Mouse (Mus musculus) liver, embryonic 11.5 days (tissue): Measurements from ENCODE around the gene Prss35. TPM values are rescaled to one million over a fixed set of nuclear protein-coding genes. Genes with fewer than 3 reads are reported as not detected.

ENCODE experiments used
- ATAC-seq: fragments of 200-750 bp; cut with Nextera tagmentation; replicated peaks from 2 replicates; pipeline ENCODE4 v1.8.0; 2017; ENCODE audit warnings: moderate number of reproducible peaks, mild to moderate bottlenecking, moderate TSS enrichment, moderate library complexity; ENCODE audit not compliant: low FRiP score
- DNase-seq: peaks from one replicate; pipeline ENCODE4 v3.0.0-alpha.2; 2017; ENCODE audit warnings: low spot score
- H3K27ac ChIP-seq: fragments of 300-500 bp; sonication (generic); 2 replicates; pipeline ENCODE4 v1.5.1; 2014; ENCODE audit warnings: mild to moderate bottlenecking, low read depth, low read length, control low read depth
- H3K27me3 ChIP-seq: fragments of 300-500 bp; sonication (generic); replicated peaks from 2 replicates; pipeline ENCODE4 v1.6.1; 2014; ENCODE audit warnings: low read length, mixed read lengths; ENCODE audit not compliant: control insufficient read depth, insufficient read depth
- H3K36me3 ChIP-seq: fragments of 300-500 bp; sonication (generic); 2 replicates; pipeline ENCODE4 v1.6.1; 2014; ENCODE audit warnings: mild to moderate bottlenecking, low read length, moderate library complexity, mixed read lengths; ENCODE audit not compliant: control insufficient read depth, insufficient read depth
- H3K4me1 ChIP-seq: fragments of 300-500 bp; sonication (generic); replicated peaks from 2 replicates; pipeline ENCODE4 v1.6.1; 2014; ENCODE audit warnings: low read length, mixed read lengths; ENCODE audit not compliant: control insufficient read depth, insufficient read depth
- H3K4me2 ChIP-seq: fragments of 300-500 bp; sonication (generic); 2 replicates; pipeline ENCODE4 v1.6.1; 2014; ENCODE audit warnings: mild to moderate bottlenecking, control low read depth, moderate library complexity
- H3K4me3 ChIP-seq: fragments of 300-500 bp; sonication (generic); 2 replicates; pipeline ENCODE4 v1.5.1; 2014; ENCODE audit warnings: low read depth, low read length, control low read depth
- H3K9ac ChIP-seq: fragments of 300-500 bp; sonication (generic); 2 replicates; pipeline ENCODE4 v1.6.1; 2014; ENCODE audit warnings: low read depth, low read length, control low read depth
- H3K9me3 ChIP-seq: fragments of 300-500 bp; sonication (generic); 2 replicates; pipeline ENCODE4 v1.6.1; 2016; ENCODE audit warnings: low read length, inconsistent platforms, mixed read lengths; ENCODE audit not compliant: control insufficient read depth
- WGBS: fragments of 180-500 bp; shearing (Covaris S2); extraction: QIAGEN DNeasy Blood & Tissue Kit; methylation state at CpG from one replicate; pipeline ENCODE4 v1.1.7; 2014; 5-methylcytosine and 5-hydroxymethylcytosine counted together
- polyA plus RNA-seq: library from polyadenylated mRNA; unstranded; fragments of >200 nt; fragmentation: Nextera tagmentation; extraction: Ambion mirVana; gene quantifications from 2 replicates; pipeline ENCODE4 v1.2.1, GENCODE M21; 2014

Gene Prss35
- polyA plus RNA-seq, 1 experiment from 2014 or later, result 3.7 TPM

- Histone ChIP-seq H3K27me3 (peaks cover 4% of the 10 kb centered on the region), H3K36me3 (no peaks in the 10 kb centered on the region), H3K4me1 (no peaks in the 10 kb centered on the region), H3K9me3 (no peaks in the 10 kb centered on the region), H3K4me3 (no peak overlapping the region), H3K4me2 (no peak overlapping the region), H3K9ac (no peak overlapping the region), H3K27ac (no peak overlapping the region)
- 97% methylated on average over 8 of the region's 8 CpGs for WGBS
- ATAC-seq (no peak), DNase-seq (no peak)
Measured at GRCm38 (mm10) chr9:86738801-86739200, 4.6 kb upstream of the Prss35 start.

GRCm38 (mm10) chr9:86739971-86740370, 3.5 kb upstream of the Prss35 start:
- ATAC-seq (no peak), DNase-seq (no peak)
- Histone ChIP-seq H3K27me3 (peaks cover 4% of the 10 kb centered on the region), H3K36me3 (no peaks in the 10 kb centered on the region), H3K9ac (no peak overlapping the region), H3K9me3 (no peaks in the 10 kb centered on the region), H3K4me2 (no peak overlapping the region), H3K4me1 (no peaks in the 10 kb centered on the region), H3K27ac (no peak overlapping the region), H3K4me3 (no peak overlapping the region)
- 32% methylated on average over 3 of the region's 3 CpGs for WGBS

DNA sequence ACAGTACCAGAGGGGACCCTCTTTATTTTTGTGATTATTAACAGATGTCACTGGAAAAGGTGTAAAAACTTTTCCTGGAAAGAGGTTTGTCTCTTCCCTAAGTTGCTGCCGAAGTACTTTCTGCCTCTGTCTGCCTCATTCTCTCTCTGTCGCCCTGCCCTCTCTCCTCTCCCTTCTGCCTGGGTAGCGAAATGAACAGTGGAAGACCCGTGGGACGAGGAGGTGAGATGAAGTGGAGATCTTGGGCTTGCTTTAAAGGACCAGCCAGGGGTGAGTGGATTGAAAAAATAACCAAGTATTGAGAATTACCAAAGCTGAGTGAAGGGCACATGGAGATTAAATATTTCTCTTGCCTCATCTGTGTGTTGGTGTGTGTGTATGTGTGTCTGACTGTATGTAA, 592 bp downstream of the Prss35 start:
- Histone ChIP-seq H3K4me3 (no peak overlapping the region), H3K4me2 (no peak overlapping the region), H3K9ac (no peak overlapping the region), H3K4me1 (no peaks in the 10 kb centered on the region), H3K27me3 (peaks cover 4% of the 10 kb centered on the region), H3K36me3 (no peaks in the 10 kb centered on the region), H3K9me3 (no peaks in the 10 kb centered on the region), H3K27ac (no peak overlapping the region)
- ATAC-seq (no peak), DNase-seq (no peak)
- WGBS, result 38% methylated on average over 5 of the region's 5 CpGs

DNA sequence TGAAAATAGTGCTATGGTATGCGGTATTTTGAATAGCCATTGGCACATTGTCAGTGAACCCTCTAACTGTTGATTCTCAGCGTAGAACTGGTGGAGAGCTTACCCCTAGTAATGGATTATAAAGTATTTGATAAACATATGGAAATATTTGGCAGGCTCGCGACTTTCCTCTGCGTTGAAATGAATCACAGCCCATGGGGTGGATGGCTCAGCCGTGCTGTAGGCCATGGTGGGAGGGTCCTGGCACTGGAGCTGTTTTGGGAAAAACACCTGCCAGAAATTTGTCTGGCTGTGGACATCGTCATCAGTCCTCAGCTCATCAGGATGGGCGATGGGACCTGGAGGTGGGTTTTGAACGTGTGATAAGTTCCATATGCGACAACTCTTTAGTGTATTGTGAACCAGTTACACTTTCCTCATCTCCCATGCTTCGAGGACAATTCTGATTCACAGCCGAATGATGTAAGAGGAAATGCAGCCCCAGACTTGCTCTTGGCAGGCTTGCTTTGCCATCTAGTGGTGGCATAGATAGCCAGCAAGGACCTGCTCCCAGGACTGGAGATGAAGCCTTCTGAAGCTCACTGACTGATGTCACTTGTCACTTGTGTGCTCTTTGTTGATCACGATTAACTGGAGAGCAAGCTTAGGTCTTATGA, 2.6 kb downstream of the Prss35 start:
- Histone ChIP-seq H3K4me1 (no peaks in the 10 kb centered on the region), H3K36me3 (no peaks in the 10 kb centered on the region), H3K9me3 (no peaks in the 10 kb centered on the region), H3K4me2 (no peak overlapping the region), H3K27me3 (peaks cover 4% of the 10 kb centered on the region), H3K27ac (no peak overlapping the region), H3K9ac (no peak overlapping the region), H3K4me3 (no peak overlapping the region)
- peak; percentile 57 for ATAC-seq
- WGBS, result 39% methylated on average over 13 of the region's 13 CpGs
- no peak for DNase-seq

DNA sequence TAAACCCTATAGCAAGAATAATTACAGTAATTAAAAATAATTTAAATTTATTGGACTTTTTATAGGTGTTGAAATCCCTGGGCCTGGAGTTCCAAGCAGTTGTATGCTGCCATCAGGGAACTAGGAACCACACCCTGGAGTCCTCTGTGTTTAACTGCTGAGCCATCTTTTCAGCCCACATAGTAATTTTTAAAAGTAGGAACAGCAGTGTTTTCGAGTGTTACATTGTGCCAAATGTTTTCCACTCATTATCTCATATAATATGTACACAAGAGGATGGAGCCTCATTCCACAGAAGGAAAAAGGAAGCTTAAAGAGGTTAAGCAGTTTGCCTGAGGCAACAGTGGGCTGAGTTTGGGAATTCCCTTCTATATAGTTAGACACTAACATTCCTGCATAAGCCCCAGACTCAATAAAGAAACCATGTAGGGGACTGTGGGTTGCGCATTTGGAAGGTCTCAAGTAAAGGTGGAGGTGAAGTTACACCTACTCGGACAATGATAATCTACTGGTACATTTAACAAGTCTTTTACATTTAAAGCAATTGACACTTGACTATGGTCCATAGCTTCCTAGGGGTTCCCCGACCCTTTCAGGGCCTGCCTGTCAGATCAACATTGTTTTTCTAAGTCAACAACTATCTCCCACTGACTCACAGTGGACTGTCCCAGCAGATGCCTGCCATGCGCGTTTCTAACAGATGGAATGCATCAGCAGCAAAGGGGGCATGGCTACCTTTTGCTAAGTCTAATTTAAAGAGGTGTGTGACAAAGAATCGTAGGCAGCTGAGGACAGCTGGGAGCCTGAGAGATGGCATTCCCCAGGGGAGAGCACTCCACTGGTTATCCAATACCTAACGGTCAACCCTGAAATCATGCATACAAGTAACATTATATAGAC, 19.3 kb downstream of the Prss35 start:
- H3K9me3 ChIP-seq, result no peaks in the 10 kb centered on the region
- no peaks in the 10 kb centered on the region for H3K36me3 ChIP-seq
- H3K27ac ChIP-seq, result no peak overlapping the region
- no peak overlapping the region for H3K4me3 ChIP-seq
- ATAC-seq (no peak), DNase-seq (no peak)
- H3K9ac ChIP-seq, result no peak overlapping the region
- H3K4me1 ChIP-seq, result no peaks in the 10 kb centered on the region
- no peak overlapping the region for H3K4me2 ChIP-seq
- no peaks in the 10 kb centered on the region for H3K27me3 ChIP-seq
- 57% methylated on average over 8 of the region's 8 CpGs for WGBS

GRCm38 (mm10) chr9:86764002-86764401, 20.6 kb downstream of the Prss35 start:
- no peak for DNase-seq
- Histone ChIP-seq H3K9me3 (no peaks in the 10 kb centered on the region), H3K27me3 (no peaks in the 10 kb centered on the region), H3K4me3 (no peak overlapping the region), H3K9ac (no peak overlapping the region), H3K4me1 (no peaks in the 10 kb centered on the region), H3K36me3 (no peaks in the 10 kb centered on the region), H3K4me2 (no peak overlapping the region), H3K27ac (no peak overlapping the region)
- WGBS, result 70% methylated on average over 2 of the region's 2 CpGs
- ATAC-seq, result no peak

DNA sequence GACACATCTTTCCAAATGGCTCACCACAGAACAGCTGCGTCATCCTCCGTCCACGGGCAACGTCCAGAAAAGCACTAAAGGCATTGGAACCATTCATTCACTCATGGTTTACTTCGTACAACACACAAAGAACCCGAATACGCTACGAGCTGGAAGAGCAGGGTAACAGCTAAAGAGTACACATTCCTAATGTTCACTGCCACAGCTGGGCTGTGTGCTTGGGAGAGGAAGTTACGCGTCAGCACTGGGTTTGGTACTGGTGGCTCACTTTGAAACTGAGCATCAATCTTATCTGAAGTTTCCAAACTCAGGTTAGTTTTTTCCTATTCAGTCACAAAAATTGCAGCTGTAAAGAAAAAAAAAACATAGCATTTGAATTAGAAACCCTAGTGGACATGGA, 23.5 kb downstream of the Prss35 start:
- DNase-seq, result no peak

DNA sequence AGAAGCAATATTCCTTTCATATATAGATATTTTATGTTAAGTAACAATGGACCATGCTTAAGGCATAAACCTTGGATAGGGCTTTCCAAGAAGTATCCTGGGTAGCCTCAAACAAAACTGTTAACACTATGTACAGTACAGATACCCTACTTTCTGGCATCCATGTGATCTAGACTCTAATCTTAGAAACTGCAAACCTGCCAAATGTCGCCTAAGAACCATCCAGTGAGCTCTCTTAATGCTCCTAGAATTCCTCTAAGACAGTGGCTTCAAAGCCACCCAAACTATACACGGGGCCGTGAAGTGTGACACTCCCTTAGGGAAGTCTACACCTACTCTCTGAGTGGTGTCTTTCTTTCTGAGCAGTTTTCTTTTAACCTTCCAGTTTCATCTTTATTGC, 29.4 kb downstream of the Prss35 start:
- Histone ChIP-seq H3K4me3 (no peak overlapping the region), H3K9ac (no peak overlapping the region), H3K36me3 (no peaks in the 10 kb centered on the region), H3K4me1 (no peaks in the 10 kb centered on the region), H3K27ac (no peak overlapping the region), H3K27me3 (no peaks in the 10 kb centered on the region), H3K9me3 (no peaks in the 10 kb centered on the region), H3K4me2 (no peak overlapping the region)
- 70% methylated on average over 3 of the region's 3 CpGs for WGBS
- DNase-seq, result no peak
- ATAC-seq, result no peak

More for the DNA sequence above, 23.5 kb downstream of the Prss35 start:
- H3K27me3 ChIP-seq, result no peaks in the 10 kb centered on the region
- no peak for ATAC-seq
- no peaks in the 10 kb centered on the region for H3K4me1 ChIP-seq
- H3K4me3 ChIP-seq, result no peak overlapping the region
- WGBS, result 80% methylated on average over 10 of the region's 10 CpGs
- no peak overlapping the region for H3K9ac ChIP-seq
- no peak overlapping the region for H3K27ac ChIP-seq
- H3K9me3 ChIP-seq, result no peaks in the 10 kb centered on the region
- no peak overlapping the region for H3K4me2 ChIP-seq
- no peaks in the 10 kb centered on the region for H3K36me3 ChIP-seq

- 74% methylated on average over 8 of the region's 8 CpGs for WGBS
- ATAC-seq (no peak), DNase-seq (no peak)
- Histone ChIP-seq H3K36me3 (no peaks in the 10 kb centered on the region), H3K4me2 (no peak overlapping the region), H3K27me3 (no peaks in the 10 kb centered on the region), H3K9ac (no peak overlapping the region), H3K9me3 (no peaks in the 10 kb centered on the region), H3K4me1 (no peaks in the 10 kb centered on the region), H3K27ac (no peak overlapping the region), H3K4me3 (no peak overlapping the region)
Measured at GRCm38 (mm10) chr9:86773996-86774395, 30.5 kb downstream of the Prss35 start.
